ENCODE assay signal across 22 mouse cellular contexts in the genomic region with DNA sequence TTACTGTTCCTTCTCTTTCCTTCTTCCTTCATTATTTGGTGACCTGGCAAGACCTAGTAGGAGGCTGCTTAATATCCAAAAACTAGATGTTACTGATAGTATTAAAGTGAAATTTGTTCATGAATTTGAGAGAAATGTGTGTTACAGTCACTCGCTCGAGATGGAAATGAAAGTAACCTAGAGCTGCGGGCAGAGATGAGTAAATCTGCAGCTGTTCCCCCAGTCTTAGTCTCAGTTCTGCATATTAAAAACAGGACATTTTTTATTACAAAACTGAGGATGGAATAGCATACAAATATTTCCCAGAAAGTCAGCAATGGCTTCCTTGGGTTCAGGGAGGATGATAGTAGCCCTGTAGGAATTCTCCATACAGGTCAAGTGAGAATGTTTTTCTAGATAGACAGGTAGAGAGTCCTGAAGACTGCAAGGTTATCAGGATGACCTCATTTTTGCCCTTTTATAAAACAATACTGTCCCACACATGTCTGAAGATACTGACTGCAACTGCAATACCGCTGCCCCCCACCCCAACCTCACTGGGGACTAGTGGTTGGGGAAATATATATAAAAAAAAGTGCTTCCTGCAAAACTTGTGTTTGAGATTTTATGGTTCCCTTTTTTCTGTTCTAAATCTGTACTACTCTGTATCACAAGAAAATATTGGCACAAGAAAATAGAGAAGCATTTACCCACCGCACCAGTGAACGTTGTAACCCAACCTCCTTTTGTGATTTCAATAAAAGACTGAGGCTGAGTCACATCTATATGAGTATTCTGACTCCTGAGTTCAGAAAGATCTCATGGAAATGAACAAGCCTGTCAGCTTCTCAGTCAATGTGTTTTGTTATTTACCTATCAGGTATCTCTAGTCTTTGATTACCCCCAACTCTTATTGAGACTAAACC. TPM values are rescaled to one million over a fixed set of nuclear protein-coding genes. Genes with fewer than 3 reads are reported as not detected.
A peak's percentile ranks its signal among the peaks of the same experiment; 100 is the strongest.
DNase-seq lines count a peak whose midpoint lies in the region; ATAC-seq and TF ChIP-seq lines count a peak whose summit lies in the region.
"Had no signal": no experiment of that assay in that cellular context is flagged by ENCODE, and none has a peak within 500 bp of the region (broad histone marks: within the 10 kb centered on the region; RNA-seq: fewer than 3 reads in every experiment).

No protein-coding gene starts in this region.

- peak overlapping the region; percentile 12; the same call in 1 of the 2 replicates for H3K27ac ChIP-seq in gastrocnemius, adult 2 months
- H3K27ac ChIP-seq in brown adipose tissue, adult 24 weeks (replicated peaks; ENCODE audit: low read depth, low read length), result peak overlapping the region; percentile 77
- H3K27ac ChIP-seq: hindbrain, embryonic 13.5 days; kidney, postnatal 0 days; limb, embryonic 10.5 days; liver, embryonic 12.5 days; midbrain, embryonic 12.5 days had no signal

- TF ChIP-seq CTCF in gastrocnemius, adult 2 months (IDR thresholded peaks at IDR 0.05), result no peak

- intact Hi-C loops in gastrocnemius, adult 2 months (cut with DNase I), result no loop called here
- intact Hi-C loops in gastrocnemius, postnatal 14 days (cut with DNase I; ENCODE audit: low total_unique reads), result no loop called here

- ATAC-seq in monocyte, adult 5-6 weeks (replicated peaks; ENCODE audit: insufficient number of reproducible peaks, low FRiP score, low TSS enrichment, poor library complexity, severe bottlenecking), result peak; percentile 85
- ATAC-seq in erythroblast, adult 5-6 weeks (replicated peaks; ENCODE audit: low FRiP score, poor library complexity, severe bottlenecking), result no peak
- ATAC-seq: forebrain, embryonic 14.5 days; liver, embryonic 12.5 days had no signal

- H3K4me1 ChIP-seq in brown adipose tissue, adult 24 weeks (ENCODE audit: control insufficient read depth, insufficient read depth, insufficient read length, low read length), result no peaks in the 10 kb centered on the region
- H3K4me1 ChIP-seq: hindbrain, embryonic 13.5 days; limb, embryonic 10.5 days; liver, embryonic 12.5 days; midbrain, embryonic 12.5 days had no signal

- H3K4me3 ChIP-seq in gastrocnemius, adult 2 months, result no peak overlapping the region
- no peak overlapping the region for H3K4me3 ChIP-seq in brown adipose tissue, adult 24 weeks (ENCODE audit: insufficient read depth, low read depth, low read length)
- H3K4me3 ChIP-seq: hindbrain, embryonic 13.5 days; limb, embryonic 10.5 days; liver, embryonic 12.5 days; midbrain, embryonic 12.5 days had no signal

- DNase-seq in gastrocnemius, adult 2 months, result no peak
- DNase-seq in gastrocnemius, postnatal 14 days, result no peak
- peak; percentile 5 for DNase-seq in lung, postnatal 25 days (ENCODE audit: low spot score)
- DNase-seq in lung, postnatal 4 days, result no peak
- no peak for DNase-seq in testis, postnatal 14 days (ENCODE audit: low spot score)
- DNase-seq: adrenal gland, postnatal 25 days; cerebellum, postnatal 10 days; right cerebral cortex, adult 18-20 months; thymus, adult 2 months had no signal

RNA-seq across cellular contexts. Expression of a gene that starts 47.4 kb away (rescaled TPM):
- total RNA-seq in gastrocnemius, adult 2 months (2021), result not detected
- total RNA-seq in gastrocnemius, postnatal 14 days (2021), result not detected
- polyA plus RNA-seq in brown adipose tissue, adult 24 weeks (2012; ENCODE audit: insufficient read depth, insufficient read length, missing spikeins), result not detected in 2 replicates
- total RNA-seq in monocyte, adult 5-6 weeks (2017), result 35.8 to 94.0 TPM (median 55.4 TPM) in 3 replicates
- total RNA-seq in erythroblast, adult 5-6 weeks (2015; ENCODE audit: low replicate concordance), result 22.2 and 72.2 TPM in 2 replicates
- total RNA-seq in erythroblast, adult 5-6 weeks (2017; ENCODE audit: low replicate concordance), result 8.9 TPM in 2 replicates
- total RNA-seq: adrenal gland, postnatal 25 days; layer of hippocampus, adult 18-20 months; left cerebral cortex, adult 18-20 months had no signal
- polyA plus RNA-seq: forebrain, embryonic 14.5 days; gonadal fat pad, adult 2 months; hindbrain, embryonic 13.5 days; intestine, embryonic 14.5 days; limb, embryonic 10.5 days; liver, embryonic 12.5 days; midbrain, embryonic 12.5 days had no signal

Comparison
In these comparisons a context has a peak if more than half of its experiments do, and no peak if none do; other contexts are left out.
1. RNA of a gene that starts 47.4 kb away (total RNA-seq): 8.9 to 72.2 TPM in erythroblast, adult 5-6 weeks and 35.8 to 94.0 TPM in monocyte, adult 5-6 weeks; not detected in gastrocnemius, adult 2 months and not detected in gastrocnemius, postnatal 14 days; every median in the first group is over 4 times any median in the second.